In the genomic region with DNA sequence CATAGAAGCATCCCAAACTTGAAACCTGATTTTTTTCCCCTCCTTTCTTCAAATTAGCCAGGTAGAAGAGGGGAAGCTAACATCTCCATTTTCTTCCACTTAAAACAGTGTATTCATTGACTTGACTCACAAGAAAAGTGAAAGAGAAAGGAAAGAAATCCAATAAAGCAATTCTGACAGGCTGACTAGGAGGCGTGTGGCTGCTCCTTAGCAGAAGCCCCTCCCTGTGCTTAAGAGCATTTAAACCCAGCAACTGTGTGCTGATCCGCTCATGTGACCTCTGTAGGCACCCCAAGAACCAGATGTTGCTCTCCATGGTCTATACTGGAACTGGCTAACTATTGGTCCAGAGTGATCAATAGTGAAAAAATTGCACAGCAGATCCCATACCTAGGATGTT, we compare ENCODE assay signal across 14 mouse cellular contexts.
"Had no signal": no experiment of that assay in that cellular context is flagged by ENCODE, and none has a peak within 500 bp of the region (broad histone marks: within the 10 kb centered on the region; RNA-seq: fewer than 3 reads in every experiment).

No protein-coding gene starts in this region.

- H3K9me3 ChIP-seq: liver, embryonic 15.5 days; midbrain, embryonic 12.5 days; neural tube, embryonic 15.5 days had no signal

- H3K27me3 ChIP-seq: liver, embryonic 15.5 days; midbrain, embryonic 12.5 days; neural tube, embryonic 15.5 days had no signal

- H3K36me3 ChIP-seq: liver, embryonic 15.5 days; midbrain, embryonic 12.5 days; neural tube, embryonic 15.5 days had no signal

- ATAC-seq: midbrain, embryonic 16.5 days had no signal

- H3K4me2 ChIP-seq: liver, embryonic 11.5 days; liver, embryonic 15.5 days; lung, embryonic 14.5 days; midbrain, embryonic 12.5 days; neural tube, embryonic 15.5 days had no signal

- H3K4me1 ChIP-seq: liver, embryonic 15.5 days; midbrain, embryonic 12.5 days; neural tube, embryonic 15.5 days had no signal

- DNase-seq: kidney, adult 18-20 months; layer of hippocampus, adult 9-11 months; layer of hippocampus, postnatal 36 days; lung, embryonic 14.5 days; lung, postnatal 14 days; right cerebral cortex, adult 18-20 months; right cerebral cortex, postnatal 25 days; thymus, postnatal 36 days had no signal

- H3K27ac ChIP-seq: liver, embryonic 15.5 days; macrophage; midbrain, embryonic 12.5 days; neural tube, embryonic 15.5 days had no signal

- H3K4me3 ChIP-seq: liver, embryonic 15.5 days; midbrain, embryonic 12.5 days; neural tube, embryonic 15.5 days had no signal

- H3K9ac ChIP-seq: liver, embryonic 15.5 days; lung, embryonic 14.5 days; midbrain, embryonic 12.5 days; neural tube, embryonic 15.5 days had no signal
